Mouse (Mus musculus) neural tube, embryonic 12.5 days (tissue): ENCODE data around the gene Dclk3. TPM values are rescaled to one million over a fixed set of nuclear protein-coding genes. Genes with fewer than 3 reads are reported as not detected.
A peak's percentile ranks its signal among the peaks of the same experiment; 100 is the strongest.

Experiments used
- ATAC-seq: fragments of 200-750 bp; cut with Nextera tagmentation; 2 replicates; pipeline ENCODE4 v1.8.0; 2017; ENCODE audit warnings: low read depth, mild to moderate bottlenecking, moderate TSS enrichment, moderate library complexity; ENCODE audit not compliant: low FRiP score
- H3K27ac ChIP-seq: fragments of 300-500 bp; sonication (generic); 2 replicates; pipeline ENCODE4 v1.5.1; 2016
- H3K27me3 ChIP-seq: fragments of 300-500 bp; sonication (generic); replicated peaks from 2 replicates; pipeline ENCODE4 v1.6.1; 2016; ENCODE audit warnings: mild to moderate bottlenecking
- H3K36me3 ChIP-seq: fragments of 300-500 bp; sonication (generic); 2 replicates; pipeline ENCODE4 v1.6.1; 2016; ENCODE audit warnings: mild to moderate bottlenecking
- H3K4me1 ChIP-seq: fragments of 300-500 bp; sonication (generic); 2 replicates; pipeline ENCODE4 v1.6.1; 2016
- H3K4me2 ChIP-seq: fragments of 300-500 bp; sonication (generic); replicated peaks from 2 replicates; pipeline ENCODE4 v1.6.1; 2016; ENCODE audit warnings: mild to moderate bottlenecking
- H3K4me3 ChIP-seq: fragments of 300-500 bp; sonication (generic); 2 replicates; pipeline ENCODE4 v1.5.1; 2016
- H3K9ac ChIP-seq: fragments of 300-500 bp; sonication (generic); 2 replicates; pipeline ENCODE4 v1.6.1; 2016; ENCODE audit warnings: mild to moderate bottlenecking
- H3K9me3 ChIP-seq: fragments of 300-500 bp; sonication (generic); 2 replicates; pipeline ENCODE4 v1.6.1; 2016; ENCODE audit warnings: mild to moderate bottlenecking
- WGBS: fragments of 180-500 bp; shearing (Covaris S2); methylation state at CpG from one replicate; pipeline ENCODE4 v1.1.7; 2016; 5-methylcytosine and 5-hydroxymethylcytosine counted together
- polyA plus RNA-seq: library from polyadenylated mRNA; unstranded; fragments of >200 nt; fragmentation: Nextera tagmentation; extraction: Ambion mirVana; gene quantifications from 2 replicates; pipeline ENCODE4 v1.2.1, GENCODE M21; 2016

The Dclk3 gene
- polyA plus RNA-seq, 1 experiment from 2014 or later: 7.6 TPM

- H3K4me3 ChIP-seq: no peak overlapping the region
- H3K27ac ChIP-seq: no peak overlapping the region
- 90% methylated on average over 9 of the region's 9 CpGs for WGBS
- H3K4me2 ChIP-seq: no peak overlapping the region
- no peak overlapping the region for H3K9ac ChIP-seq
- no peaks in the 10 kb centered on the region for H3K27me3 ChIP-seq
- H3K36me3 ChIP-seq: no peaks in the 10 kb centered on the region
- no peak for ATAC-seq
- H3K4me1 ChIP-seq: no peaks in the 10 kb centered on the region
- H3K9me3 ChIP-seq: no peaks in the 10 kb centered on the region
Measured at GRCm38 (mm10) chr9:111500211-111500610, 61.3 kb downstream of the Dclk3 start.

GRCm38 (mm10) chr9:111506075-111506474 is 67.2 kb downstream of the Dclk3 start:
- H3K4me1 ChIP-seq: no peaks in the 10 kb centered on the region
- no peaks in the 10 kb centered on the region for H3K36me3 ChIP-seq
- no peaks in the 10 kb centered on the region for H3K27me3 ChIP-seq
- H3K9me3 ChIP-seq: peaks cover 5% of the 10 kb centered on the region; the same call in 1 of the 2 replicates
- no peak overlapping the region for H3K4me3 ChIP-seq
- no peak overlapping the region for H3K9ac ChIP-seq
- ATAC-seq: no peak
- no peak overlapping the region for H3K27ac ChIP-seq
- no peak overlapping the region for H3K4me2 ChIP-seq
- 30% methylated on average over 3 of the region's 3 CpGs for WGBS

GRCm38 (mm10) chr9:111514586-111515473 is 75.9 kb downstream of the Dclk3 start:
- WGBS: 76% methylated on average over 15 of the region's 15 CpGs

GRCm38 (mm10) chr9:111515536-111515935 is 76.7 kb downstream of the Dclk3 start:
- Histone ChIP-seq H3K27ac (no peak overlapping the region), H3K27me3 (no peaks in the 10 kb centered on the region), H3K36me3 (no peaks in the 10 kb centered on the region), H3K9ac (no peak overlapping the region), H3K9me3 (no peaks in the 10 kb centered on the region), H3K4me3 (no peak overlapping the region), H3K4me2 (no peak overlapping the region), H3K4me1 (no peaks in the 10 kb centered on the region)
- WGBS: 90% methylated on average over 3 of the region's 3 CpGs
- no peak for ATAC-seq

More at GRCm38 (mm10) chr9:111514586-111515473, 75.9 kb downstream of the Dclk3 start:
- no peaks in the 10 kb centered on the region for H3K4me1 ChIP-seq
- no peak overlapping the region for H3K4me2 ChIP-seq
- H3K27ac ChIP-seq: no peak overlapping the region
- H3K4me3 ChIP-seq: no peak overlapping the region
- no peaks in the 10 kb centered on the region for H3K27me3 ChIP-seq
- H3K9me3 ChIP-seq: no peaks in the 10 kb centered on the region
- no peak overlapping the region for H3K9ac ChIP-seq
- H3K36me3 ChIP-seq: no peaks in the 10 kb centered on the region
- no peak for ATAC-seq

GRCm38 (mm10) chr9:111522226-111522625 is 83.3 kb downstream of the Dclk3 start:
- H3K9me3 ChIP-seq: no peaks in the 10 kb centered on the region

GRCm38 (mm10) chr9:111523111-111523510 is 84.2 kb downstream of the Dclk3 start:
- Histone ChIP-seq H3K9me3 (no peaks in the 10 kb centered on the region), H3K4me2 (no peak overlapping the region), H3K27me3 (no peaks in the 10 kb centered on the region), H3K27ac (no peak overlapping the region), H3K36me3 (no peaks in the 10 kb centered on the region), H3K9ac (no peak overlapping the region), H3K4me1 (no peaks in the 10 kb centered on the region), H3K4me3 (no peak overlapping the region)
- no peak for ATAC-seq
- WGBS: 92% methylated on average over 11 of the region's 11 CpGs

More at GRCm38 (mm10) chr9:111522226-111522625, 83.3 kb downstream of the Dclk3 start:
- WGBS: 92% methylated on average over 7 of the region's 7 CpGs
- H3K27ac ChIP-seq: no peak overlapping the region
- H3K4me3 ChIP-seq: no peak overlapping the region
- no peak overlapping the region for H3K4me2 ChIP-seq
- no peaks in the 10 kb centered on the region for H3K4me1 ChIP-seq
- no peaks in the 10 kb centered on the region for H3K27me3 ChIP-seq
- no peak overlapping the region for H3K9ac ChIP-seq
- no peak for ATAC-seq
- H3K36me3 ChIP-seq: no peaks in the 10 kb centered on the region

GRCm38 (mm10) chr9:111523871-111524270 is 85.0 kb downstream of the Dclk3 start:
- WGBS: 95% methylated on average over 3 of the region's 3 CpGs
- no peak for ATAC-seq
- no peaks in the 10 kb centered on the region for H3K27me3 ChIP-seq
- H3K4me1 ChIP-seq: no peaks in the 10 kb centered on the region
- no peaks in the 10 kb centered on the region for H3K9me3 ChIP-seq
- no peak overlapping the region for H3K4me3 ChIP-seq
- H3K4me2 ChIP-seq: no peak overlapping the region
- H3K36me3 ChIP-seq: no peaks in the 10 kb centered on the region
- no peak overlapping the region for H3K27ac ChIP-seq
- no peak overlapping the region for H3K9ac ChIP-seq

- peak; percentile 29; the same call in 1 of the 2 replicates for ATAC-seq
- no peaks in the 10 kb centered on the region for H3K36me3 ChIP-seq
- 42% methylated on average over 7 of the region's 7 CpGs for WGBS
- no peak overlapping the region for H3K9ac ChIP-seq
- H3K9me3 ChIP-seq: no peaks in the 10 kb centered on the region
- H3K4me3 ChIP-seq: no peak overlapping the region
- H3K4me2 ChIP-seq: no peak overlapping the region
- peaks cover 6% of the 10 kb centered on the region; the same call in 1 of the 2 replicates for H3K4me1 ChIP-seq
- H3K27ac ChIP-seq: no peak overlapping the region
- H3K27me3 ChIP-seq: no peaks in the 10 kb centered on the region
Measured at GRCm38 (mm10) chr9:111534744-111535423, 96.0 kb downstream of the Dclk3 start.

DNA sequence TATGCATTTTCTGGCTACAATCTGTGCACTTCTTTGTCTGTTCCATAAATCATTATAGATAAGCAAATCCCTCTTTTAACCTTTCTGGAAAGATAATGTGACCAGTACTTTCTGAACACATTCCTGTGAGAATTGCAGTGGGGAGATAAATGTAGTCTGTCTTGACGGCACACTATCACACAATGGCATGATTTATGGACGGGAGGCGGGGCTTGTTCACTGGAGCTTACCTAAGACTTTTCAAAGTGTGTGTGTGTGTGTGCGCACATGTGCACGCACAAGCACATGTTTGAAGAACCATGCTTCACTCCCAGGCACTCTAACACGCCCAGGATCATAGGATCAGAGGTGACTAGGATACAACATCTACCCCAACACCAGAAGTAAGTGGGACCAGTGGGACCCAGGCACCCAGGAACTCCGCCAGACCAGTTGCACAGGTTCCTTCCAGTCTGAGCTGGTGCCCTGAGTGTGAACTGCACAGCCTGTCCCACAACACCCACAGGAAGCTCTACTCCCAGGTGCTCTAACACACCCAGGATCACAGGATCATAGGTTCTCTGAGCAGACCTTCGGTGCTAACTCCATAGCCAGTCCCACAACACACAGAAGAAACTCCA is 96.7 kb downstream of the Dclk3 start:
- Histone ChIP-seq H3K4me2 (no peak overlapping the region), H3K36me3 (no peaks in the 10 kb centered on the region), H3K27ac (no peak overlapping the region), H3K27me3 (no peaks in the 10 kb centered on the region), H3K4me3 (no peak overlapping the region), H3K4me1 (peaks cover 6% of the 10 kb centered on the region; the same call in 1 of the 2 replicates), H3K9me3 (no peaks in the 10 kb centered on the region), H3K9ac (no peak overlapping the region)
- WGBS: 79% methylated on average over 8 of the region's 8 CpGs
- ATAC-seq: 0 out of 2 replicates have a peak, but pooled peaks have one; percentile 29

Other genes starting within 250 kb of the Dclk3 start
- gene Mlh1, start 167.3 kb upstream of the Dclk3 start, polyA plus RNA-seq: 34.8 and 39.9 TPM in 2 replicates
- 38.1 and 42.7 TPM in 2 replicates for gene Epm2aip1, start 167.2 kb upstream of the Dclk3 start, polyA plus RNA-seq
- gene Trank1, start 127.3 kb upstream of the Dclk3 start, polyA plus RNA-seq: 0.72 and 1.0 TPM in 2 replicates